Mouse (Mus musculus) CD8-positive naive resting alpha-beta T cell, adult 57 days (primary cell): ENCODE data around the gene Arhgap23. TPM values are rescaled to one million over a fixed set of nuclear protein-coding genes. Genes with fewer than 3 reads are reported as not detected.

Experiments
- total RNA-seq: library from RNA; stranded (reverse); gene quantifications from one replicate; pipeline ENCODE4 v1.2.4, GENCODE M21; 2023

Arhgap23 gene
- total RNA-seq: 0.67 TPM

DNA sequence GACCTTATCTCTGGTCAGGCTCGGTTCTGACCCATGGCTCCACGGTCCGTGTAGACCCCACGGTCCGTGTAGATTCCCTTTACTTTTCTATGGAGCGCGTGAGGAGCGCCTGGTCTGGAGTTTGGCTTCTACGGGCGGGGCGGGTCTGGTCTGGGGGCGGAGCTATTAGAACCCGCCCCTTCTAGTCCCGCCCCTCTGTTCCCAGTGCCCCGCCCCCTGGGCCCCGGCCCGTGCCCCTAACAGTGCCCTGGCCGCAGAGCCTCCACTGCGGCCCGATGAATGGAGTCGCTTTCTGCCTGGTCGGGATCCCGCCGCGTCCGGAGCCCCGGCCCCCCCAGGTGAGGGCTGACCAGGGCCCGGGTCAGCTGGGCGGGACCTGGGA lies at the start of gene Arhgap23:
TSS of gene Arhgap23 (plus strand) at position 204 of the 382 bp plus-strand sequence.

DNA sequence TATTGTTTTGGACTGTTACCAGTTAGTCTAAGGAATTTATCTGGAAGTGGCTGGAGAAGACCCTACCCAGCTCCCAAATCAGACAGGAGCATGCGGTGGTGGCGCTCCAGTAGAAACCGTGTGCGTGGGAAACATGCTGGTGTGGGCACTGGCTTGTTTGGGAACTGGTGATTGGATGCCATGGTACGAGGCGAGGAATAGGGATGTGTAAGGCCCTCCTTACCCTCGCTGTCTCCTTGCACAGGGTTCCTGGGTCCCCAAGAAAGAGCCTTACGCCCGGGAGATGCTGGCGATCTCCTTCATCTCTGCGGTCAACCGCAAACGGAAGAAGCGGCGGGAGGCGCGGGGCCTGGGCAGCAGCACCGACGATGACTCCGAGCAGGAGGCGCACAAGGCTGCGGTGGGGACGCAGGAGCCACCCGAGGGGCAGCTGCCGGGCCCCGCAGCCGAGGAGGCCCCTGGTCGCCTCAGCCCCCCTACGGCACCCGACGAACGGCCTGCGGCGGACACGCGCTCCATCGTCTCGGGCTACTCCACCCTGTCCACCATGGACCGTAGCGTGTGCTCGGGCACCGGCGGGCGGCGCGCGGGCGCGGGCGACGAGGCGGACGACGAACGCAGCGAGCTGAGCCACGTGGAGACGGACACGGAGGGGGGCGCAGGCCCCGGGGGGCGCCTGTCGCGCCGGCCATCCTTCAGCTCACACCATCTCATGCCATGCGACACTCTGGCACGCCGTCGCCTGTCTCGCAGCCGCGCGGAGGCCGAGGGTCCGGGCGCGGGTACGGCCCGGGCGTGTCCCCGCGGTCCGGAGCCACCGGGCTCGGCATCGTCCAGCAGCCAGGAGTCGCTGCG lies 84.8 kb downstream of the Arhgap23 start, which contains the start of gene 4933428G20Rik:
TSS of gene 4933428G20Rik (minus strand) at position 476 of the 855 bp plus-strand sequence.

Other genes starting within 250 kb of the Arhgap23 start
- 140 TPM for gene Kpnb1, start 227.7 kb upstream of the Arhgap23 start, total RNA-seq
- gene Npepps, start 134.9 kb upstream of the Arhgap23 start, total RNA-seq: 77.5 TPM
- 13.8 TPM for gene Mrpl45, start 99.8 kb upstream of the Arhgap23 start, total RNA-seq
- not detected for gene Gpr179, start 63.5 kb upstream of the Arhgap23 start, total RNA-seq
- gene Socs7, start 53.0 kb upstream of the Arhgap23 start, total RNA-seq: 15.9 TPM
- gene 4933428G20Rik, start 84.8 kb downstream of the Arhgap23 start, total RNA-seq: not detected
- not detected for gene Srcin1, start 160.7 kb downstream of the Arhgap23 start, total RNA-seq
- 6.6 TPM for gene Epop, start 214.2 kb downstream of the Arhgap23 start, total RNA-seq
- gene Mllt6, start 247.9 kb downstream of the Arhgap23 start, total RNA-seq: 192 TPM